Comparison of ENCODE assay signal across 9 mouse cellular contexts in the genomic region with DNA sequence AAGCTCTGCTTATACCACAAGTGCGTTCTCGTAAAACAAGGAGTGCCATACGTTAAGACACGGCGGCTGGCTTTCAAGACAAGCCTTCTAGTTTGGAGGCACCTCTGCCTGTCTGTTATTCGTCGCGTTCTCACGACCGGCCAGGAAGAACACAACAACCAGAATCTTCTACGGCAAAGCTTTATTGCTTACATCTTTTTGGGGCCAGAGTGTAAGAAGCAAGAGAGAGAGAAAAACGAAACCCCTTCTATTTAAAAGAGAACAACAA. TPM values are rescaled to one million over a fixed set of nuclear protein-coding genes. Genes with fewer than 3 reads are reported as not detected.
A peak's percentile ranks its signal among the peaks of the same experiment; 100 is the strongest.
DNase-seq lines count a peak whose midpoint lies in the region; ATAC-seq and TF ChIP-seq lines count a peak whose summit lies in the region.
"Not testable (repeated sequence)": the region's sequence is repeated elsewhere in the genome, so short reads cannot be mapped to it uniquely, and the experiment has no call there.
"Had no signal": no experiment of that assay in that cellular context is flagged by ENCODE, and none has a peak within 500 bp of the region (broad histone marks: within the 10 kb centered on the region; RNA-seq: fewer than 3 reads in every experiment).

No protein-coding gene starts in this region.

- not testable (repeated sequence) for TF ChIP-seq CTCF in forebrain, postnatal 0 days (IDR thresholded peaks at IDR 0.05; ENCODE audit: low read depth)

- H3K4me3 ChIP-seq in embryonic facial prominence, embryonic 10.5 days; forebrain, postnatal 0 days (ENCODE audit: low read depth, low read length); hindbrain, embryonic 13.5 days: not testable (repeated sequence)
- H3K4me3 ChIP-seq in kidney, embryonic 16.5 days (ENCODE audit: low read length), result peak overlapping the region; percentile 77
- peak overlapping the region; percentile 24 for H3K4me3 ChIP-seq in liver, embryonic 12.5 days
- 0 out of 2 replicates have a peak overlapping the region, but pooled peaks have one; percentile 18 for H3K4me3 ChIP-seq in midbrain, embryonic 10.5 days
- H3K4me3 ChIP-seq in neural tube, embryonic 13.5 days, result peak overlapping the region; percentile 12; the same call in 1 of the 2 replicates

- H3K27me3 ChIP-seq in embryonic facial prominence, embryonic 10.5 days (replicated peaks; ENCODE audit: low read depth, poor library complexity, severe bottlenecking); forebrain, postnatal 0 days (ENCODE audit: insufficient read depth, low read length); hindbrain, embryonic 13.5 days; kidney, embryonic 16.5 days (ENCODE audit: insufficient read depth, low read length); neural tube, embryonic 13.5 days: not testable (repeated sequence)
- H3K27me3 ChIP-seq in liver, embryonic 12.5 days (replicated peaks), result peaks cover 50% of the 10 kb centered on the region
- H3K27me3 ChIP-seq in midbrain, embryonic 10.5 days (ENCODE audit: low read depth, poor library complexity, severe bottlenecking), result peaks cover 23% of the 10 kb centered on the region

- not testable (repeated sequence) for ATAC-seq in forebrain, postnatal 0 days; hindbrain, embryonic 13.5 days (ENCODE audit: low FRiP score); kidney, embryonic 16.5 days (ENCODE audit: low FRiP score, low TSS enrichment); liver, embryonic 12.5 days; neural tube, embryonic 13.5 days (ENCODE audit: low read depth)

- WGBS in embryonic facial prominence, embryonic 10.5 days, result 57% methylated on average over 11 of the region's 12 CpGs
- 59% methylated on average over 11 of the region's 12 CpGs for WGBS in forebrain, postnatal 0 days
- 73% methylated on average over 11 of the region's 12 CpGs for WGBS in hindbrain, embryonic 13.5 days
- 37% methylated on average over 11 of the region's 12 CpGs for WGBS in kidney, embryonic 16.5 days
- 41% methylated on average over 11 of the region's 12 CpGs for WGBS in liver, embryonic 12.5 days (ENCODE audit: insufficient replicate concordance)
- 59% methylated on average over 11 of the region's 12 CpGs for WGBS in midbrain, embryonic 10.5 days
- 47% methylated on average over 11 of the region's 12 CpGs for WGBS in neural tube, embryonic 13.5 days

- H3K9me3 ChIP-seq in embryonic facial prominence, embryonic 10.5 days; forebrain, postnatal 0 days (ENCODE audit: low read length); hindbrain, embryonic 13.5 days; kidney, embryonic 16.5 days (ENCODE audit: low read length); liver, embryonic 12.5 days (replicated peaks); midbrain, embryonic 10.5 days (replicated peaks); neural tube, embryonic 13.5 days: not testable (repeated sequence)

- peaks cover 33% of the 10 kb centered on the region for H3K4me1 ChIP-seq in embryonic facial prominence, embryonic 10.5 days
- H3K4me1 ChIP-seq in forebrain, postnatal 0 days (ENCODE audit: insufficient read depth); kidney, embryonic 16.5 days (ENCODE audit: insufficient read depth, low read length): not testable (repeated sequence)
- H3K4me1 ChIP-seq in hindbrain, embryonic 13.5 days (replicated peaks), result peaks cover 13% of the 10 kb centered on the region
- H3K4me1 ChIP-seq in liver, embryonic 12.5 days, result peaks cover 13% of the 10 kb centered on the region; the same call in 1 of the 2 replicates
- H3K4me1 ChIP-seq in midbrain, embryonic 10.5 days, result peaks cover 15% of the 10 kb centered on the region
- H3K4me1 ChIP-seq in neural tube, embryonic 13.5 days (replicated peaks), result peaks cover 30% of the 10 kb centered on the region

- DNase-seq in embryonic facial prominence, embryonic 10.5 days (ENCODE audit: low spot score), result peak; percentile 11
- DNase-seq in forebrain, postnatal 0 days; midbrain, embryonic 10.5 days (ENCODE audit: low spot score): not testable (repeated sequence)

- peak overlapping the region; percentile 27; the same call in 1 of the 2 replicates for H3K4me2 ChIP-seq in forebrain, postnatal 0 days (ENCODE audit: low read depth)
- peak overlapping the region; percentile 90 for H3K4me2 ChIP-seq in hindbrain, embryonic 13.5 days
- H3K4me2 ChIP-seq in kidney, embryonic 16.5 days (replicated peaks; ENCODE audit: low read depth, low read length), result peak overlapping the region; percentile 77
- peak overlapping the region; percentile 75 for H3K4me2 ChIP-seq in liver, embryonic 12.5 days
- peak overlapping the region; percentile 92 for H3K4me2 ChIP-seq in neural tube, embryonic 13.5 days

- H3K27ac ChIP-seq in embryonic facial prominence, embryonic 10.5 days (replicated peaks); forebrain, postnatal 0 days (ENCODE audit: low read depth, low read length); hindbrain, embryonic 13.5 days; midbrain, embryonic 10.5 days (replicated peaks); neural tube, embryonic 13.5 days (replicated peaks): not testable (repeated sequence)
- H3K27ac ChIP-seq in kidney, embryonic 16.5 days (ENCODE audit: low read length), result peak overlapping the region; percentile 94; the same call in 1 of the 2 replicates
- peak overlapping the region; percentile 63 for H3K27ac ChIP-seq in liver, embryonic 12.5 days

- not testable (repeated sequence) for H3K36me3 ChIP-seq in embryonic facial prominence, embryonic 10.5 days (replicated peaks); forebrain, postnatal 0 days (ENCODE audit: insufficient read depth); hindbrain, embryonic 13.5 days; kidney, embryonic 16.5 days (ENCODE audit: insufficient read depth, low read length); liver, embryonic 12.5 days; midbrain, embryonic 10.5 days; neural tube, embryonic 13.5 days

- H3K9ac ChIP-seq in forebrain, postnatal 0 days; hindbrain, embryonic 13.5 days; kidney, embryonic 16.5 days (replicated peaks; ENCODE audit: low read length); liver, embryonic 12.5 days: not testable (repeated sequence)
- H3K9ac ChIP-seq in neural tube, embryonic 13.5 days, result 0 out of 2 replicates have a peak overlapping the region, but pooled peaks have one; percentile 6

RNA-seq across cellular contexts. Expression of a gene that starts 1.1 kb away (rescaled TPM):
- 9.6 and 12.0 TPM in 2 replicates for polyA plus RNA-seq in embryonic facial prominence, embryonic 10.5 days (2016; fragmentation: Nextera tagmentation; extraction: Ambion mirVana)
- total RNA-seq in forebrain, postnatal 0 days (2014; rRNA removed), result 7.7 and 9.6 TPM in 2 replicates
- 1.8 and 2.4 TPM in 2 replicates for polyA plus RNA-seq in forebrain, postnatal 0 days (2015; fragmentation: Nextera tagmentation; extraction: Ambion mirVana)
- 5.2 and 6.6 TPM in 2 replicates for polyA plus RNA-seq in hindbrain, embryonic 13.5 days (2015; fragmentation: Nextera tagmentation; extraction: Ambion mirVana)
- polyA plus RNA-seq in kidney, embryonic 16.5 days (2015; fragmentation: Nextera tagmentation; extraction: Ambion mirVana), result 10.8 and 13.3 TPM in 2 replicates
- polyA plus RNA-seq in liver, embryonic 12.5 days (2016; fragmentation: Nextera tagmentation; extraction: Ambion mirVana), result 3.5 and 4.0 TPM in 2 replicates
- 7.3 and 8.7 TPM in 2 replicates for polyA plus RNA-seq in midbrain, embryonic 10.5 days (2016; fragmentation: Nextera tagmentation; extraction: Ambion mirVana)
- polyA plus RNA-seq in neural tube, embryonic 13.5 days (2015; fragmentation: Nextera tagmentation; extraction: Ambion mirVana), result 5.8 and 7.0 TPM in 2 replicates

RNA-seq across cellular contexts. Expression of a gene that starts 27.9 kb away (rescaled TPM):
- polyA plus RNA-seq in embryonic facial prominence, embryonic 10.5 days (2016; fragmentation: Nextera tagmentation; extraction: Ambion mirVana), result 26.2 and 27.8 TPM in 2 replicates
- total RNA-seq in forebrain, postnatal 0 days (2014; rRNA removed), result 25.0 and 32.9 TPM in 2 replicates
- 26.6 and 27.3 TPM in 2 replicates for polyA plus RNA-seq in forebrain, postnatal 0 days (2015; fragmentation: Nextera tagmentation; extraction: Ambion mirVana)
- 29.1 and 30.0 TPM in 2 replicates for polyA plus RNA-seq in hindbrain, embryonic 13.5 days (2015; fragmentation: Nextera tagmentation; extraction: Ambion mirVana)
- 32.7 and 34.5 TPM in 2 replicates for polyA plus RNA-seq in kidney, embryonic 16.5 days (2015; fragmentation: Nextera tagmentation; extraction: Ambion mirVana)
- polyA plus RNA-seq in liver, embryonic 12.5 days (2016; fragmentation: Nextera tagmentation; extraction: Ambion mirVana), result 4.7 and 5.7 TPM in 2 replicates
- 20.8 and 25.7 TPM in 2 replicates for polyA plus RNA-seq in midbrain, embryonic 10.5 days (2016; fragmentation: Nextera tagmentation; extraction: Ambion mirVana)
- polyA plus RNA-seq in neural tube, embryonic 13.5 days (2015; fragmentation: Nextera tagmentation; extraction: Ambion mirVana), result 24.8 and 28.5 TPM in 2 replicates
- total RNA-seq: G1E had no signal
- polyA plus RNA-seq: erythroblast, embryonic 14.5 days; G1E had no signal

Comparison
In these comparisons a context has a peak if more than half of its experiments do, and no peak if none do; other contexts are left out.
1. H3K4me2 ChIP-seq: peak in every context shown above with its lines; median percentile 92 in neural tube, embryonic 13.5 days; 90 in hindbrain, embryonic 13.5 days; 77 in kidney, embryonic 16.5 days; 75 in liver, embryonic 12.5 days; 27 in forebrain, postnatal 0 days.